Mouse (Mus musculus) midbrain, embryonic 14.5 days (tissue): ENCODE measurements around the gene Oas1a. TPM values are rescaled to one million over a fixed set of nuclear protein-coding genes. Genes with fewer than 3 reads are reported as not detected.
"Not testable (repeated sequence)": the region's sequence is repeated elsewhere in the genome, so short reads cannot be mapped to it uniquely, and the experiment has no call there.

Source experiments
- ATAC-seq: fragments of 200-750 bp; cut with Nextera tagmentation; 2 replicates; pipeline ENCODE4 v1.8.0; 2017; ENCODE audit warnings: moderate number of reproducible peaks, moderate library complexity; ENCODE audit not compliant: low FRiP score, low TSS enrichment
- DNase-seq: peaks from one replicate; pipeline ENCODE4 v3.0.0-alpha.2; 2015
- H3K27ac ChIP-seq: fragments of 300-500 bp; sonication (generic); replicated peaks from 2 replicates; pipeline ENCODE4 v1.5.1; 2014; ENCODE audit warnings: mild to moderate bottlenecking, low read depth, low read length, moderate library complexity
- H3K27me3 ChIP-seq: fragments of 300-500 bp; sonication (generic); 2 replicates; pipeline ENCODE4 v1.6.1; 2014; ENCODE audit warnings: low read length, control low read depth, mixed read lengths; ENCODE audit not compliant: control insufficient read depth, insufficient read depth
- H3K36me3 ChIP-seq: fragments of 300-500 bp; sonication (generic); 2 replicates; pipeline ENCODE4 v1.6.1; 2014; ENCODE audit warnings: low read length, control low read depth; ENCODE audit not compliant: control insufficient read depth, insufficient read depth
- H3K4me1 ChIP-seq: fragments of 300-500 bp; sonication (generic); 2 replicates; pipeline ENCODE4 v1.6.1; 2014; ENCODE audit warnings: mild to moderate bottlenecking, antibody characterized with exemption, low read length, control low read depth; ENCODE audit not compliant: control insufficient read depth, insufficient read depth
- H3K4me2 ChIP-seq: fragments of 300-500 bp; sonication (generic); 2 replicates; pipeline ENCODE4 v1.6.1; 2014; ENCODE audit warnings: mild to moderate bottlenecking, low read length, moderate library complexity
- H3K4me3 ChIP-seq: fragments of 300-500 bp; sonication (generic); replicated peaks from 2 replicates; pipeline ENCODE4 v1.5.1; 2014; ENCODE audit warnings: low read depth, low read length
- H3K9ac ChIP-seq: fragments of 300-500 bp; sonication (generic); replicated peaks from 2 replicates; pipeline ENCODE4 v1.6.1; 2014; ENCODE audit warnings: mild to moderate bottlenecking, low read length, moderate library complexity
- H3K9me3 ChIP-seq: fragments of 300-500 bp; sonication (generic); 2 replicates; pipeline ENCODE4 v1.6.1; 2016; ENCODE audit warnings: low read length, control low read depth, mixed read lengths; ENCODE audit not compliant: control insufficient read depth
- WGBS: fragments of 180-500 bp; shearing (Covaris S2); extraction: QIAGEN DNeasy Blood & Tissue Kit; methylation state at CpG from one replicate; pipeline ENCODE4 v1.1.7; 2014; 5-methylcytosine and 5-hydroxymethylcytosine counted together
- polyA plus RNA-seq: library from polyadenylated mRNA; unstranded; fragments of >200 nt; fragmentation: Nextera tagmentation; extraction: Ambion mirVana; gene quantifications from 2 replicates; pipeline ENCODE4 v1.2.1, GENCODE M21; 2014

The Oas1a gene
- polyA plus RNA-seq, 1 experiment from 2014 or later, result 3.1 TPM

DNA sequence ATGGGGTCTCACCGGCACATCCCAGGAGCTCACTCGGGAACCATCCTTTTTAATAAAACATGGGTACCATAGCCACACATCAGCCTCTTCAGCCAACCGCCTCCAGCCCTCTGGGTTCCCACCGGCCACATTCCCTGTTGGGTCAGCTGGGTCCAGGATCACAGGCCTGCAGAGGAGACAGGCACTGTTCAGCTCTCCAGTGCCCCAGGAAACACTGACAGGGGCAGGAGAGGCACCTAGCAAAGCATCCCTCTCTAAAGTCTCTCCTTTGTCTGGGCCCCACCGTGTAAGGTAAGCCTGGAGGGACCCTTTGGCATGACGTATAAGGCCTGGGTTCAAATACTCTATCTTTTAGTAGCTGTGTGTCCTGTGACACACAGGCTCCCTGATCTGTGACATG is 9.0 kb downstream of the Oas1a start:
- Histone ChIP-seq H3K4me1 (no peaks in the 10 kb centered on the region), H3K27ac (no peak overlapping the region), H3K4me2 (no peak overlapping the region), H3K27me3 (no peaks in the 10 kb centered on the region), H3K9ac (no peak overlapping the region), H3K9me3 (no peaks in the 10 kb centered on the region), H3K36me3 (no peaks in the 10 kb centered on the region), H3K4me3 (no peak overlapping the region)
- WGBS, result 80% methylated on average over 6 of the region's 6 CpGs
- ATAC-seq (no peak), DNase-seq (no peak)

DNA sequence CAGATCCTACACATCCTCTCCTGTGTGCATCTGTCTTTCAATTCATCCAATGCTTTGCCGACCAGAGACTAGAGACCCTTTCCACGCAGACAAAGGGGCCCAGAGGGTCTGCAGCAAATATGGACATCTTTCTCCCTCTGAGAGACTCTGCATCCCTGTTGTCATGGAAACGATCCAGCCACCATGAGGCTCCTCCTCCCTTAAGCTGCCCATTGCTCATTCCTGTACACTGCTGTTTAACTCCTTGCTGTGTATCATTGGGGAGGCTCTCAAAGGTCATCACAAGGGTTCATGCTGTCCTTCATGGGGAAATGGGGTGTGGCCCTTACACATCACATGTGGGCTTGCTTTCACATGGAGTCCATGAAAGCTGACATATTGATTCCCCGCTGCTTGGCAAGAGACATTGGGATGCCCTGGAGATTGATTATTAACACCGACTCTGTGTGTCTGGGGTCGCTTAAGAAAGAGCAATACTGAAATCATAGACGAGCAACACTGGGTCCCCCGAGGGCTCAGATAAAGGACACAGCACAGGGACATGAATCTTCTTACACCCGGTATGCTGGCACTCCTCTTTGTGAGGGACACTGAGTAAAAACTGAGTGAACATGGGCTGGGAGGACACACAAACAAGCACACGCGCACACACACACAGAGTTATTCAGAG is 12.0 kb downstream of the Oas1a start:
- Histone ChIP-seq H3K27me3 (no peaks in the 10 kb centered on the region), H3K4me2 (no peak overlapping the region), H3K4me3 (no peak overlapping the region), H3K36me3 (no peaks in the 10 kb centered on the region), H3K9me3 (no peaks in the 10 kb centered on the region), H3K9ac (no peak overlapping the region), H3K4me1 (no peaks in the 10 kb centered on the region), H3K27ac (no peak overlapping the region)
- WGBS, result 82% methylated on average over 11 of the region's 11 CpGs
- DNase-seq (peak; percentile 14), ATAC-seq (no peak)

DNA sequence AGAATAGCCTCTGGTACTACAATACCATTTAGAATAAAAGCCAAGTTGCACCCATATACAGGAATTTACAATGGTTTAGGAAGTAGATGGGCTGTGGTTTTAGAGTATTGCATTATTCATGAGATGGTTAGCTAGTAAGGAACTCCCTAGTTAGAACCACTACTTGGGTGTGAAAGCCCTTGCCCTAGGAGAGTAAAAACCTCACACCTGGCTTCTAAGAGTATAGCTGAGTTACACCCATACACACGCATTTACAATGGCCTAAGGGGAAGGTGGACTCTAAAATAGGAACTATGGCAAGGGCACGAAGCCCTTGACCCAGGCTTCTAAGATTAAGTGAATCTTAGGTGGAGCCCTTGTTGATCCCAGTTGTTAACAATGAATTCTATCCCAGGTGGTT is 12.6 kb downstream of the Oas1a start:
- H3K9me3 ChIP-seq, H3K4me3 ChIP-seq, H3K4me1 ChIP-seq, H3K4me2 ChIP-seq, DNase-seq, H3K27me3 ChIP-seq, H3K36me3 ChIP-seq, H3K27ac ChIP-seq, H3K9ac ChIP-seq, ATAC-seq: not testable (repeated sequence)
- WGBS, result 84% methylated on average over 2 of the region's 2 CpGs

DNA sequence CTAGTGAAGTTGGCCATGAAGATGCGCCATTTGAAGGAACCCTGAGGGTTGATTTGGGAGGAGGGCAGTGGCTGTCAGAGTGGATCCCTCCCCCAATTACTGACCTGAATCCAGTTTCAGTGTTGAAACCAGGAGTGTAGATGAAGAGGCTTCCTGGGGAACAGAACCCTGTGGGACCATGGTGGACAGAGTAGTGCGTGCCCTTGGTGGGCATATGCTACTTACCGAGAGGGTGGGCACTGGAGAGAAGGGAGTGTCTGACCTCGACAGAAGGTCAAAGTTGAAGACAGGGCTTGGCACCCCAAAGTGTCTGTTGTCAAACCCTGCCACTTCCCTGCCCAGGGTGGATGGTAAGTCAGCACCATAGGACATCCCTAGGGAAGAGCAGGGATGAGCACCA is 13.5 kb downstream of the Oas1a start:
- not testable (repeated sequence) for ATAC-seq, H3K4me3 ChIP-seq, H3K4me1 ChIP-seq, H3K9me3 ChIP-seq, H3K4me2 ChIP-seq, H3K27me3 ChIP-seq, H3K27ac ChIP-seq, H3K36me3 ChIP-seq, DNase-seq, H3K9ac ChIP-seq
- WGBS, result 95% methylated on average over 4 of the region's 4 CpGs

DNA sequence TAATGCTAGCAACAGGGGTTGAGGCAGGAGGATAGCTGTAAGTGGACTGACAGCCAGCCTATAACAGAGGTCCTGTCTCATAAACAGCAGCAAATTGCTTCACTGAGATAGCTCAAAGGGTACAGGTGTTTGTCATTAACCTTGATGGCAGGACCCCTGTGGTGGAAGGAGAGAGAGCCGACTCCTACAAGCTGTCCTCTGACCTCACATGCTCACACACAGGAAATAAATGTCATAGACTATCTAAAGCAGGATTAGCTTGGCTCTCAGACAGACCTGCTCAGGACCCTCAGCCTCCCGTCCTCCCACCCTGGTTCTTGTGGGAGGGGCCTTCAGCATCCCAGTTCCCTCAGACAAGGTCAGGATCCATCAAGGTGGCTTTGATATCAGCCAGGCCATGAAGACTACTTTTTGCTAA is 15.1 kb downstream of the Oas1a start:
- Histone ChIP-seq H3K27ac (no peak overlapping the region), H3K36me3 (no peaks in the 10 kb centered on the region), H3K4me3 (no peak overlapping the region), H3K9ac (no peak overlapping the region), H3K4me2 (no peak overlapping the region), H3K4me1 (no peaks in the 10 kb centered on the region), H3K9me3 (no peaks in the 10 kb centered on the region), H3K27me3 (no peaks in the 10 kb centered on the region)
- DNase-seq (no peak), ATAC-seq (no peak)
- 69% methylated on average over 2 of the region's 2 CpGs for WGBS

DNA sequence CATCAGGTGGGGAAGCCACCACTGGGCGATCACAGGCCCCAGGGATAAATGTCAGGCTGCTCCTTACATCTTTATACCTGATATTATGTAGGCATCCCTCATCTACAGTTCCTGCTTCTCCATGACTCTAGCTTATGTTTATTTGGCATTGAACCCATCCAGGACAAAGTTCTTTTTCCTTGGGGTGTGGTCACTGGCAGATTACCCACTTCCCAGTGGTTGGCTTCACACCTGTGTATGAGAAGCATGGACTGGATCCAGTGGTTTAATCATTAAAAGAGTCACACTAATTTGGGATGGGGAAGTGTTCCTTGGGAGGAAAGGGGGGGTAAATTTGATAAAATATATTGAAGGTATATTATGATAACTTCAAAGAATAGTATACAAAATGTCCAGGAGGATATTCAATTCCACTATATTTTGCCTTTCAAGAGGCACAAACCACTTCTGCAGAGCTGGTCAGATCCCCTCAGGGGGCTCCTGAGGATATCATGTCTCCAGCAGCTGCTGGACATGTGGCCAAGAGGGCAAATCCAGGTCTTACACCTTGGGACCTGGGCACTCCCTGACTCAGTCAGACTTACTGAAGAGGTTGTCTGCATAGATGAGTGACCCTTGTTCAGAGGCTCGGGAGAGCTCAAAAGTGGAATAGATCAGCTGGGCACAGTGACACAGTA is 15.6 kb downstream of the Oas1a start:
- WGBS, result 88% methylated on average over 2 of the region's 2 CpGs
- H3K36me3 ChIP-seq, ATAC-seq, H3K4me2 ChIP-seq, H3K4me1 ChIP-seq, H3K9me3 ChIP-seq, H3K27me3 ChIP-seq, DNase-seq, H3K9ac ChIP-seq, H3K27ac ChIP-seq, H3K4me3 ChIP-seq: not testable (repeated sequence)

DNA sequence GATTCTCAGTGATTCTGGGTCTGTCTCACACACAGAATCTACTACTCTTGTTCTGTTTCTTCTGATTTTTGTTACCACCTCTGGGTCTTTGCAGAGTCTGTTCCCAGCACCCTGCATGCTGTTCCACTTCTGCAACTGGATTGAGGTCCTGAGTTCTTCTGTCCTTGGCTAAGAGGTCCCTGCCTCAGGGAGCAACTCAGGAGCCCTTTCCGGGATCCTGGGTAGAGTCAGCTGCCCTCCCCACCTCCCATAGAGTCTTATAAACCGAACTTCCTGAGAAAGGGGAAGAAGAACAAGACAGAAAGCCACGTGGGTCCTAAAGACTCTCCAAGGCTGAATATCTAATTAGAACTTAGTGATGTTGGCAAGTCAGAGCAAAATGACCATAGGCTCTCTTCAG is 16.3 kb downstream of the Oas1a start:
- H3K4me1 ChIP-seq, result no peaks in the 10 kb centered on the region
- ATAC-seq, result no peak
- H3K9me3 ChIP-seq, result no peaks in the 10 kb centered on the region
- no peaks in the 10 kb centered on the region for H3K27me3 ChIP-seq
- no peak overlapping the region for H3K9ac ChIP-seq
- 41% methylated on average over 3 of the region's 3 CpGs for WGBS
- no peak for DNase-seq
- H3K4me3 ChIP-seq, result no peak overlapping the region
- no peak overlapping the region for H3K4me2 ChIP-seq
- H3K36me3 ChIP-seq, result no peaks in the 10 kb centered on the region
- H3K27ac ChIP-seq, result no peak overlapping the region

DNA sequence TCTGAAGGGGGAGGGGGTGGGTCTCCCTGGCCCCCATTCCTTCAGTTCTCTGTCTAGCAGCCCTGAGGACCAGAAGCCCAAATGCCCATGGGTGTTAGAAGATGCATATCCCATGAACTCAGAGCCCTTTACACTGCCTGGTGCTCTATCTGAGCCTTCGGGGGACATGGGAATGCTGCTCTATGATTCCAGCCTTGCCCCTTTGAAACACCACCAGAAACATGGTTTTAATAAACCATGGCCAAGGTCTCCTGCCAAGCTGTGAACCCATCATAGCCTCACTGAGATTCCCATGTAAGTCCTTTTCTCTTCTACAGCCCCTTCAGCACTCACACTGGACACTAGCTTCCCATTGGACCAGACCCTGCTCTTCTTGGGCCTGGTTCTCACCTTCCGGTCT is 17.3 kb downstream of the Oas1a start:
- 82% methylated on average over 2 of the region's 2 CpGs for WGBS
- H3K27me3 ChIP-seq, result no peaks in the 10 kb centered on the region
- H3K4me3 ChIP-seq, result no peak overlapping the region
- no peaks in the 10 kb centered on the region for H3K36me3 ChIP-seq
- no peak overlapping the region for H3K9ac ChIP-seq
- no peak for ATAC-seq
- no peak overlapping the region for H3K27ac ChIP-seq
- H3K4me2 ChIP-seq, result no peak overlapping the region
- no peaks in the 10 kb centered on the region for H3K9me3 ChIP-seq
- DNase-seq, result no peak
- no peaks in the 10 kb centered on the region for H3K4me1 ChIP-seq

DNA sequence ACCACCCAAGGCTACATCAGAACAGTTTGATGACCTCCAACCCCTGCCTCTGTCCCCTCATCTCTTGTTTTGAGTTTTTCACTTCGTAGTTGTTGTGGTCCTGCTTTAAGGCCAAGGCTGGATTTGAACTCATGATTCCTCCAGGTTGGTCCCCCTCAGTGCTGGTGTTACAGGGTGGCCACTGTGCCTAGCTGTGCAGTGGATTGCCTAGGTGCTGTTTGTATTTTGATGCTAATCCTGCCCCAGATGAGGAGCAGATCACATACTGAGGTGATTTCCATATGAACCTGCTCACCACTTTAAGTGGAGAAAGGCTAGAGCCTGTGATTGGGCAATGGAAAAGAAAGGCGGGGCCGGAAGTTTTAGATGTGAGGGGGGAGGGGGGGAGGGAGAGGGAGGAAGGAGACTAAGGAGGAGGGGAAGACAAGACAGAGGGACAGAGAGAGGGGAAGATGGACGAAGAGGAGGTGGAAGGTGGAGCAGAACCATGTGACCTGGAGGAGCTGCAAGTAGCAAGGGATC is 19.0 kb downstream of the Oas1a start:
- H3K4me1 ChIP-seq, H3K27ac ChIP-seq, H3K27me3 ChIP-seq, DNase-seq, ATAC-seq, H3K4me3 ChIP-seq, H3K36me3 ChIP-seq, H3K4me2 ChIP-seq, H3K9ac ChIP-seq, H3K9me3 ChIP-seq: not testable (repeated sequence)
- 46% methylated on average over 4 of the region's 4 CpGs for WGBS
